Mouse (Mus musculus) B cell, adult 2 months (primary cell): ENCODE data around the gene Syt5.
"Not testable (repeated sequence)": the region's sequence is repeated elsewhere in the genome, so short reads cannot be mapped to it uniquely, and the experiment has no call there.

ENCODE experiments used
- DNase-seq, 2 experiments: peaks; one replicate each; pipeline ENCODE4 v3.0.0; 2022

Syt5 gene

GRCm38 (mm10) chr7:4547221-4547641 lies at the start of gene Syt5:
Gene Syt5 (minus strand): TSS chr7:4547541.
- DNase-seq: no peak

GRCm38 (mm10) chr7:4597046-4597445 lies 49.7 kb upstream of the Syt5 start:
- DNase-seq: not testable (repeated sequence)

GRCm38 (mm10) chr7:4581481-4581880 lies 34.1 kb upstream of the Syt5 start:
- not testable (repeated sequence) for DNase-seq

GRCm38 (mm10) chr7:4572361-4572760 lies 25.0 kb upstream of the Syt5 start:
- not testable (repeated sequence) for DNase-seq

- peak in 1 of 2 experiments; percentile 12 for DNase-seq
These were observed 15.3 kb upstream of the Syt5 start for GRCm38 (mm10) chr7:4562660-4563059.

GRCm38 (mm10) chr7:4557167-4557560 lies 9.8 kb upstream of the Syt5 start:
- DNase-seq: no peak

- DNase-seq: peak; percentile 84 to 85
These were observed 9.2 kb upstream of the Syt5 start for GRCm38 (mm10) chr7:4556256-4557166.

- peak; percentile 5 to 34 for DNase-seq
These were observed 680 bp downstream of the Syt5 start for GRCm38 (mm10) chr7:4546591-4547131.

GRCm38 (mm10) chr7:4546050-4546449 lies 1.3 kb downstream of the Syt5 start:
- no peak for DNase-seq

GRCm38 (mm10) chr7:4542013-4542412 lies 5.3 kb downstream of the Syt5 start:
- no peak for DNase-seq

- no peak for DNase-seq
These were observed 6.0 kb downstream of the Syt5 start for GRCm38 (mm10) chr7:4541344-4541743.

GRCm38 (mm10) chr7:4539019-4539418 lies 8.3 kb downstream of the Syt5 start:
- DNase-seq: no peak

- DNase-seq: no peak
These were observed 10.2 kb downstream of the Syt5 start for GRCm38 (mm10) chr7:4537181-4537580.

- DNase-seq: no peak
These were observed 11.0 kb downstream of the Syt5 start for GRCm38 (mm10) chr7:4536369-4536768.

GRCm38 (mm10) chr7:4532005-4532729 lies 15.2 kb downstream of the Syt5 start, which contains the start of gene Dnaaf3:
Gene Dnaaf3 (minus strand): TSS chr7:4532453.
- no peak for DNase-seq

- not testable (repeated sequence) for DNase-seq
These were observed 17.2 kb downstream of the Syt5 start for GRCm38 (mm10) chr7:4530166-4530565.

- no peak for DNase-seq
These were observed 20.0 kb downstream of the Syt5 start for GRCm38 (mm10) chr7:4527302-4527689.

- peak; percentile 76 to 81 for DNase-seq
These were observed 20.7 kb downstream of the Syt5 start for GRCm38 (mm10) chr7:4526341-4527301.

GRCm38 (mm10) chr7:4524212-4524922 lies 23.0 kb downstream of the Syt5 start, which contains the start of gene Tnni3:
Gene Tnni3 (minus strand): TSS chr7:4524229.
- DNase-seq: peak; percentile 65

- DNase-seq: no peak
These were observed 23.9 kb downstream of the Syt5 start for GRCm38 (mm10) chr7:4523205-4524130.
